Mouse (Mus musculus) left cerebral cortex, postnatal 10 days (tissue): ENCODE measurements around the gene Rabl3. TPM values are rescaled to one million over a fixed set of nuclear protein-coding genes. Genes with fewer than 3 reads are reported as not detected.

ENCODE experiments used
- total RNA-seq, 2 experiments: library from RNA; stranded (reverse); gene quantifications; 2 replicates each; pipeline ENCODE4 v1.2.3; 2021

Gene Rabl3
- total RNA-seq, 2 experiments from 2014 or later: 8.8 to 9.4 TPM

Other genes with a start within 250 kb of the Rabl3 start
- gene Stxbp5l, start 154.9 kb upstream of the Rabl3 start, total RNA-seq: 10 to 100 TPM; 67.9 to 72.3 TPM
- gene Gtf2e1, start 96 bp upstream of the Rabl3 start, total RNA-seq: 10 to 100 TPM; 18.3 to 19.6 TPM
- gene Hgd, start 40.3 kb downstream of the Rabl3 start, total RNA-seq: not detected
- 10 to 100 TPM; 72.5 to 73.8 TPM for gene Ndufb4, start 114.6 kb downstream of the Rabl3 start, total RNA-seq
- gene Fstl1, start 237.0 kb downstream of the Rabl3 start, total RNA-seq: 10 to 100 TPM; 67.0 to 71.9 TPM